Mouse (Mus musculus) stomach, embryonic 16.5 days (tissue): Measurements from ENCODE around the gene Pde6b. TPM values are rescaled to one million over a fixed set of nuclear protein-coding genes. Genes with fewer than 3 reads are reported as not detected.

Experiments used
- ATAC-seq: fragments of 200-750 bp; cut with Nextera tagmentation; 2 replicates; pipeline ENCODE4 v1.8.0; 2017; ENCODE audit warnings: moderate number of reproducible peaks, moderate TSS enrichment; ENCODE audit not compliant: insufficient read depth, low FRiP score
- H3K27ac ChIP-seq: fragments of 300-500 bp; sonication (generic); 2 replicates; pipeline ENCODE4 v1.5.1; 2014; ENCODE audit warnings: low read length
- H3K27me3 ChIP-seq: fragments of 300-500 bp; sonication (generic); 2 replicates; pipeline ENCODE4 v1.6.1; 2014; ENCODE audit warnings: low read length, control low read depth, mixed read lengths; ENCODE audit not compliant: control insufficient read depth, insufficient read depth
- H3K36me3 ChIP-seq: fragments of 300-500 bp; sonication (generic); 2 replicates; pipeline ENCODE4 v1.6.1; 2014; ENCODE audit warnings: low read length; ENCODE audit not compliant: control insufficient read depth, insufficient read depth
- H3K4me1 ChIP-seq: fragments of 300-500 bp; sonication (generic); 2 replicates; pipeline ENCODE4 v1.6.1; 2014; ENCODE audit warnings: low read length, control low read depth, mixed read lengths; ENCODE audit not compliant: control insufficient read depth, insufficient read depth
- H3K4me2 ChIP-seq: fragments of 300-500 bp; sonication (generic); 2 replicates; pipeline ENCODE4 v1.6.1; 2014; ENCODE audit warnings: low read depth, low read length, mixed read lengths
- H3K4me3 ChIP-seq: fragments of 300-500 bp; sonication (generic); replicated peaks from 2 replicates; pipeline ENCODE4 v1.5.1; 2014; ENCODE audit warnings: mild to moderate bottlenecking, low read length
- H3K9ac ChIP-seq: fragments of 300-500 bp; sonication (generic); 2 replicates; pipeline ENCODE4 v1.6.1; 2014; ENCODE audit warnings: low read length
- H3K9me3 ChIP-seq: fragments of 300-500 bp; sonication (generic); replicated peaks from 2 replicates; pipeline ENCODE4 v1.6.1; 2016; ENCODE audit warnings: low read length, control low read depth; ENCODE audit not compliant: control insufficient read depth
- WGBS: fragments of 180-500 bp; shearing (Covaris S2); extraction: QIAGEN DNeasy Blood & Tissue Kit; methylation state at CpG from one replicate; pipeline ENCODE4 v1.1.7; 2014; 5-methylcytosine and 5-hydroxymethylcytosine counted together
- polyA plus RNA-seq: library from polyadenylated mRNA; unstranded; fragments of >200 nt; fragmentation: Nextera tagmentation; extraction: Ambion mirVana; gene quantifications from 2 replicates; pipeline ENCODE4 v1.2.1, GENCODE M21; 2015

The Pde6b gene
- polyA plus RNA-seq, 1 experiment from 2014 or later: 0.59 TPM

DNA sequence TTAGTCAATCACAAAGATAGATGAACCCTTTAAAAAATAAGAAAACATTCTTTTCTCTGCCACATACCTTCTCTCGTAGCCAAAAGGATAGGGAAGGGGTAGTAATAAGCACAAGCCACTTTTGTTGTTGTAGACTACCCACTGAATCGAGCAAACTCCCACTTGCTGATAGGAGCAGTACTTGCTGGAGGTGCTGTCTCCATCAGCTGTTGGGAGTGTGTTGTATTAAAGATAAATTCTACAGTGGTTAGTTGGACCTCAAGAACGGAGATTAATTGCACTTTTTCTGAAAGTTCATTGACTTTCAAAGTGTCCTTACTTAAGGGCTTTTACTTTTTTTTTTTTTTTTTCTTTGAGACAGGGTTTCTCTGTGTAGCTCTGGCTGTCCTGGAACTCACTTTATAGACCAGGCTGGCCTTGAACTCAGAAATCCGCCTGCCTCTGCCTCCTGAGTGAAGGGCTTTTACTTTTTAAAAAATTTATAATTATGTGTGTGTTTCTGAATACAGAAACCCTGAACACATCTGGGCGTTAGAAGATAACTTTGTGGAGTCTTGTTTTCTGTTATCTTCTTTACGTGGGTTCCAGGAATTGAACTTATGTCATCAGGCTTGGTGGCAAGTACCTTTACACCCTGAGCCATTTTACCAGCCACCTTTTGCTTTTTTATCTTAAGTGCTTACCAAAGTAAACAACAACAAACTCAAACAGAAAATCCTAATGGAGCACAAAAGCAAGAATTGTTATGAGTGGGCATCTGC is 77.1 kb downstream of the Pde6b start:
- Histone ChIP-seq H3K4me2 (no peak overlapping the region), H3K4me1 (peaks cover 29% of the 10 kb centered on the region), H3K9ac (no peak overlapping the region), H3K4me3 (no peak overlapping the region), H3K9me3 (no peaks in the 10 kb centered on the region), H3K36me3 (no peaks in the 10 kb centered on the region), H3K27me3 (no peaks in the 10 kb centered on the region), H3K27ac (no peak overlapping the region)
- ATAC-seq: no peak
- WGBS: 78% methylated on average over 6 of the region's 6 CpGs

DNA sequence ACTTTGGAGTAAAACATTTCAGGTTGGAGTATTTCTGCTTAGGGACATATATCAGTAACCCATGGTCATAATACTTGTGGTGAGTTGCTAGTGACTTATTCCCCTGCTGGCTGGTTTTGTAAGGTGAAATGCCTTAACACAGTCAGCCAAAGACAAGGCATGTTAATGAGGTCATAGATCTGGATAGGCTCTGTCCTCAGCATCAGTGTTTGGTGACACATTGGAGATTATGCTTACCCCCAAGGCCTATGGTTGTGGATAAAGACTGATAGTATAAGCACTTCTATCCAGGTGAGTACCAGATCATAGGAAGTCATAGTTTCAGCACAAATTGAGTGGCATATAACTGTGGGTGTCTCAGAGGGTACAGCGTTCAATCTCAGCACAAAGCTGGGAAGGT is 78.5 kb downstream of the Pde6b start:
- Histone ChIP-seq H3K9ac (no peak overlapping the region), H3K9me3 (no peaks in the 10 kb centered on the region), H3K27me3 (no peaks in the 10 kb centered on the region), H3K4me1 (peaks cover 25% of the 10 kb centered on the region), H3K27ac (no peak overlapping the region), H3K4me3 (no peak overlapping the region), H3K4me2 (no peak overlapping the region), H3K36me3 (no peaks in the 10 kb centered on the region)
- 93% methylated on average over 1 of the region's 1 CpGs for WGBS
- no peak for ATAC-seq

DNA sequence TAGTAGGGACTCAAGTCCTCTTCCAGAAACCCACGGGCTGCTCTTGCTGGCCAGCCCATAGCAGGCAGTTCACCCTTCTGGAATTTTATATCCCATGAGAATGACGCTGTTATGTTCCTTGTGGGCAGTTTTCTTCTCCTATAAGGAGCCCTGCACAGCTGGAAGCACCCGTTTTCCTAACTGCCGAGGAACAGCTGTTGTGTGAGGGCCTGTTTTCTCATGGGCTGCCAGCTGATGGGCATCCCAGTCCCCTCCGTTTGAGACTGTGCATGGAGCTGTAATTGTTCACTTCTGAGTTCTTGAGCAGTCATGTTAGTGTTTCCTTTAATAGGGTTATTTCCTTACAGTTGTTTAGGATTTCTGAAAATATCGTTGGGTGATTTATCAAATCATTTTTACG is 81.4 kb downstream of the Pde6b start:
- no peak overlapping the region for H3K27ac ChIP-seq
- peaks cover 12% of the 10 kb centered on the region for H3K36me3 ChIP-seq
- H3K27me3 ChIP-seq: no peaks in the 10 kb centered on the region
- 0 out of 2 replicates have a peak, but pooled peaks cover 4% of the 10 kb centered on the region for H3K4me1 ChIP-seq
- H3K9ac ChIP-seq: no peak overlapping the region
- 65% methylated on average over 7 of the region's 7 CpGs for WGBS
- H3K4me2 ChIP-seq: no peak overlapping the region
- no peak overlapping the region for H3K4me3 ChIP-seq
- H3K9me3 ChIP-seq: no peaks in the 10 kb centered on the region
- ATAC-seq: no peak

- WGBS: 84% methylated on average over 4 of the region's 4 CpGs
- Histone ChIP-seq H3K36me3 (peaks cover 26% of the 10 kb centered on the region), H3K27me3 (no peaks in the 10 kb centered on the region), H3K4me1 (no peaks in the 10 kb centered on the region), H3K4me2 (no peak overlapping the region), H3K9ac (no peak overlapping the region), H3K4me3 (no peak overlapping the region), H3K9me3 (no peaks in the 10 kb centered on the region), H3K27ac (no peak overlapping the region)
- no peak for ATAC-seq
Measured at GRCm38 (mm10) chr5:108473737-108474136, 85.5 kb downstream of the Pde6b start.

- Histone ChIP-seq H3K4me2 (no peak overlapping the region), H3K9ac (no peak overlapping the region), H3K9me3 (no peaks in the 10 kb centered on the region), H3K27me3 (no peaks in the 10 kb centered on the region), H3K4me1 (no peaks in the 10 kb centered on the region), H3K27ac (no peak overlapping the region), H3K4me3 (no peak overlapping the region), H3K36me3 (peaks cover 26% of the 10 kb centered on the region)
- no peak for ATAC-seq
- WGBS: 83% methylated on average over 3 of the region's 3 CpGs
Measured at GRCm38 (mm10) chr5:108475977-108476376, 87.8 kb downstream of the Pde6b start.

Other genes starting within 250 kb of the Pde6b start
- 43.3 and 43.9 TPM in 2 replicates for gene Dr1, start 119.5 kb upstream of the Pde6b start, polyA plus RNA-seq
- gene Pigg, start 75.8 kb upstream of the Pde6b start, polyA plus RNA-seq: 8.0 and 8.8 TPM in 2 replicates
- 0.12 TPM in 1 of 2 replicates, not detected in the other for gene Gm42517, start 20.5 kb upstream of the Pde6b start, polyA plus RNA-seq
- 366 and 477 TPM in 2 replicates for gene Atp5k, start 46.1 kb downstream of the Pde6b start, polyA plus RNA-seq
- 0.67 and 0.69 TPM in 2 replicates for gene Mfsd7a, start 60.5 kb downstream of the Pde6b start, polyA plus RNA-seq
- gene Pcgf3, start 72.8 kb downstream of the Pde6b start, polyA plus RNA-seq: 16.2 and 19.1 TPM in 2 replicates
- 2.9 and 3.4 TPM in 2 replicates for gene Cplx1, start 161.6 kb downstream of the Pde6b start, polyA plus RNA-seq
- gene Gak, start 241.4 kb downstream of the Pde6b start, polyA plus RNA-seq: 62.9 and 67.9 TPM in 2 replicates
- 27.1 and 27.7 TPM in 2 replicates for gene Tmem175, start 241.4 kb downstream of the Pde6b start, polyA plus RNA-seq